Mouse (Mus musculus) limb, embryonic 14.5 days (tissue): ENCODE data around the gene Pkd1. TPM values are rescaled to one million over a fixed set of nuclear protein-coding genes. Genes with fewer than 3 reads are reported as not detected.
A peak's percentile ranks its signal among the peaks of the same experiment; 100 is the strongest.

Experiments
- ATAC-seq: fragments of 200-750 bp; cut with Nextera tagmentation; 2 replicates; pipeline ENCODE4 v1.8.0; 2017; ENCODE audit warnings: low read depth, moderate number of reproducible peaks, moderate TSS enrichment; ENCODE audit not compliant: low FRiP score
- DNase-seq: peaks from one replicate; pipeline ENCODE4 v3.0.0-alpha.2; 2015; ENCODE audit warnings: low spot score
- H3K27ac ChIP-seq: fragments of 300-500 bp; sonication (generic); replicated peaks from 2 replicates; pipeline ENCODE4 v1.5.1; 2014; ENCODE audit warnings: low read depth, mild to moderate bottlenecking, low read length, moderate library complexity, mixed read lengths
- H3K27me3 ChIP-seq: fragments of 300-500 bp; sonication (generic); 2 replicates; pipeline ENCODE4 v1.6.1; 2014; ENCODE audit warnings: low read length, mixed read lengths; ENCODE audit not compliant: control insufficient read depth, insufficient read depth
- H3K36me3 ChIP-seq: fragments of 300-500 bp; sonication (generic); 2 replicates; pipeline ENCODE4 v1.6.1; 2014; ENCODE audit warnings: mild to moderate bottlenecking, low read length, moderate library complexity, mixed read lengths; ENCODE audit not compliant: control insufficient read depth, insufficient read depth
- H3K4me1 ChIP-seq: fragments of 300-500 bp; sonication (generic); 2 replicates; pipeline ENCODE4 v1.6.1; 2014; ENCODE audit warnings: antibody characterized with exemption, low read length, mixed read lengths; ENCODE audit not compliant: control insufficient read depth, insufficient read depth
- H3K4me2 ChIP-seq: fragments of 300-500 bp; sonication (generic); replicated peaks from 2 replicates; pipeline ENCODE4 v1.6.1; 2014; ENCODE audit warnings: low read depth, mild to moderate bottlenecking, low read length, moderate library complexity; ENCODE audit not compliant: severe bottlenecking
- H3K4me3 ChIP-seq: fragments of 300-500 bp; sonication (generic); replicated peaks from 2 replicates; pipeline ENCODE4 v1.5.1; 2014; ENCODE audit warnings: low read length
- H3K9ac ChIP-seq: fragments of 300-500 bp; sonication (generic); 2 replicates; pipeline ENCODE4 v1.6.1; 2014; ENCODE audit warnings: mild to moderate bottlenecking, low read depth, low read length, moderate library complexity; ENCODE audit not compliant: severe bottlenecking
- H3K9me3 ChIP-seq: fragments of 300-500 bp; sonication (generic); 2 replicates; pipeline ENCODE4 v1.6.1; 2016; ENCODE audit warnings: low read length; ENCODE audit not compliant: control insufficient read depth
- POLR2A ChIP-seq: fragments of 200-500 bp; IDR thresholded peaks from 2 replicates; pipeline ENCODE4 v1.8.0; 2012; ENCODE audit warnings: inconsistent platforms, mild to moderate bottlenecking, moderate library complexity, borderline replicate concordance; ENCODE audit not compliant: insufficient read depth, insufficient read length; ENCODE audit errors: extremely low read depth
- WGBS: fragments of 180-500 bp; shearing (Covaris S2); extraction: QIAGEN DNeasy Blood & Tissue Kit; methylation state at CpG from one replicate; pipeline ENCODE4 v1.1.7; 2014; 5-methylcytosine and 5-hydroxymethylcytosine counted together
- polyA plus RNA-seq, 2 experiments: library from polyadenylated mRNA; depleted of rRNA in 1 of 2; stranded (reverse) in 1 of 2; unstranded in 1 of 2; fragments of >200 nt; fragmentation: Nextera tagmentation in 1 of 2; extraction: Ambion mirVana in 1 of 2; gene quantifications; 2 replicates each; pipeline versions ENCODE4 v1.2.1 to v1.2.3; 2012 to 2014

Gene Pkd1
- polyA plus RNA-seq (2012; rRNA removed) (73.6 and 106 TPM in 2 replicates), polyA plus RNA-seq (2014; fragmentation: Nextera tagmentation; extraction: Ambion mirVana) (49.1 and 50.5 TPM in 2 replicates)

- ATAC-seq (peak; percentile 98), DNase-seq (peak; percentile 99)
- Histone ChIP-seq H3K27ac (peak within 1 kb of the TSS; percentile 95), H3K4me2 (peak within 1 kb of the TSS; percentile 85), H3K4me1 (peaks cover 19% of the 10 kb centered on the region), H3K9ac (peak within 1 kb of the TSS; percentile 78), H3K36me3 (no peaks in the 10 kb centered on the region), H3K27me3 (no peaks in the 10 kb centered on the region), H3K4me3 (peak within 1 kb of the TSS; percentile 69), H3K9me3 (no peaks in the 10 kb centered on the region)
- under 1% methylated on average over 42 of the region's 72 CpGs for WGBS
- TF ChIP-seq POLR2A: peak; percentile 94; the same call in 1 of the 2 replicates
These were observed at the start of gene Pkd1 for GRCm38 (mm10) chr17:24549618-24550415. Pkd1 (plus strand) TSS chr17:24549834.

DNA sequence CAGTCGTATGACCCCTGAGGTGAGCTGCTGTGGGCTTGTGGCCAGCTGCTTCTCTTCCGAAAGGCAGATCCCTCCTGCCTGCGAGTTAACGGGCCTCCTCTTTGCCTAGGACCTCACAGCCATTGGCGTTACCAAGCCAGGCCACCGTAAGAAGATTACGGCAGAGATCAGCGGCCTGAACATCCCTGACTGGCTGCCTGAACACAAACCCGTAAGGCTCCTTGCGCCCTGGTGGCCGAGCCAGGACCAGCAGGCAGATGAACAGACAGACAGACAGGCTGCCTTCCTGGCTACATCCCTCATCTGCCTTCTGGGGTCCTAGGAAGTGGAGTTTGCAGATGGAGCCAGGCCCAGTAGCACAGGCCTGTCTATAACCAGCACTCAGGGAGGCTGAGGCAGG lies 47.4 kb upstream of the Pkd1 start:
- ATAC-seq: no peak
- no peak overlapping the region for H3K4me2 ChIP-seq

DNA sequence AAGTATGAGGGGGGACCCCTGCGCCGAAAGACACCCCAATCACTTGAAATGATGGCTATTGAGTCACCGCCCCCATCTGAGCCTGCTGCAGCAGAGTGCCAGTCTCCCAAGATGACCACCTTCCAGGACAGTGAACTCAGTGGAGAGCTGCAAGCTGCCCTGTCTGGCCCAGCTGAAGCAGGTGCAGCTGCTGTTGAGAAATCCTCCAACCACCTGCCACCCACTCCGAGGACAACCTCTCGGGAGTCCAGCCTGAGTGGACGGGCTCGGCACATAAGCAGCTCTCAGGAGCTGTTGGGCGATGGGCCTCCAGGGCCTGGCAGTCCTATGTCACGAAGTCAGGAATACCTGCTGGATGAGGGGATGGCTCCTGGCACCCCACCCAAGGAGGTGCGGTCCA lies 45.5 kb upstream of the Pkd1 start:
- no peak overlapping the region for H3K4me2 ChIP-seq
- H3K36me3 ChIP-seq: peaks cover 53% of the 10 kb centered on the region
- no peak for TF ChIP-seq POLR2A
- no peak for DNase-seq
- no peaks in the 10 kb centered on the region for H3K27me3 ChIP-seq
- H3K4me3 ChIP-seq: no peak overlapping the region
- no peak for ATAC-seq
- no peaks in the 10 kb centered on the region for H3K9me3 ChIP-seq
- H3K4me1 ChIP-seq: no peaks in the 10 kb centered on the region
- no peak overlapping the region for H3K27ac ChIP-seq
- no peak overlapping the region for H3K9ac ChIP-seq
- 91% methylated on average over 10 of the region's 10 CpGs for WGBS

More for the DNA sequence above, 47.4 kb upstream of the Pkd1 start:
- 46% methylated on average over 11 of the region's 11 CpGs for WGBS
- Histone ChIP-seq H3K4me3 (no peak overlapping the region), H3K4me1 (no peaks in the 10 kb centered on the region), H3K36me3 (peaks cover 42% of the 10 kb centered on the region), H3K9ac (no peak overlapping the region), H3K9me3 (no peaks in the 10 kb centered on the region), H3K27ac (no peak overlapping the region), H3K27me3 (no peaks in the 10 kb centered on the region)
- no peak for DNase-seq
- TF ChIP-seq POLR2A: no peak

DNA sequence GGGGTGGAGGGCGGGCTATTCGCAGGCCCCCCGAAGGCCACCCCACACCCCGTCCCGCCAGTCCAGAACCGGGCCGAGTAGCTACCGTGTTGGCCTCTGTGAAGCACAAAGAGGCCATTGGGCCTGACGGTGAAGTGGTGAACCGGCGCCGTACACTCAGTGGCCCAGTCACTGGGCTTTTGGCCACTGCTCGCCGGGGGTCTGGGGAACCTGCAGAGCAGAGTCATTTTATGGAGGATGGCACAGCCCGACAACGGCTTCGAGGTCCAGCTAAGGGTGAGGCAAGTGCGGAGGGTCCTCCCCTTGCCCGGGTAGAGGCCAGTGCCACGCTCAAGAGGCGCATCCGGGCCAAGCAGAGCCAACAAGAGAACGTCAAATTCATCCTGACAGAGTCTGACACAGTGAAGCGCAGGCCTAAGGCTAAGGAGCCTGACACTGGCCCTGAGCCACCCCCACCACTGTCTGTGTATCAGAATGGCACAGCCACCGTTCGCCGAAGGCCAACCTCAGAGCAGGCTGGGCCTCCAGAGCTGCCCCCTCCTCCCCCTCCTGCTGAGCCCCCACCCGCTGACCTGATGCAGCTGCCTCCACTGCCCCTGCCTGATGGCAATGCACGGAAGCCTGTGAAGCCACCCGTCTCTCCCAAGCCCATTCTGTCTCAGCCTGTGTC lies 44.2 kb upstream of the Pkd1 start:
- H3K9me3 ChIP-seq: no peaks in the 10 kb centered on the region
- WGBS: 91% methylated on average over 26 of the region's 30 CpGs
- TF ChIP-seq POLR2A: no peak
- peaks cover 59% of the 10 kb centered on the region for H3K36me3 ChIP-seq
- H3K27ac ChIP-seq: no peak overlapping the region
- no peak overlapping the region for H3K4me3 ChIP-seq
- DNase-seq (no peak), ATAC-seq (no peak)
- no peak overlapping the region for H3K9ac ChIP-seq
- no peaks in the 10 kb centered on the region for H3K4me1 ChIP-seq
- H3K4me2 ChIP-seq: no peak overlapping the region
- H3K27me3 ChIP-seq: no peaks in the 10 kb centered on the region

- no peak for DNase-seq
- no peak for ATAC-seq
- 0 out of 2 replicates have a peak overlapping the region, but pooled peaks have one; percentile 12 for H3K9ac ChIP-seq
- 28% methylated on average over 36 of the region's 36 CpGs for WGBS
- no peak overlapping the region for H3K4me3 ChIP-seq
- no peaks in the 10 kb centered on the region for H3K27me3 ChIP-seq
- no peaks in the 10 kb centered on the region for H3K9me3 ChIP-seq
- H3K4me2 ChIP-seq: 0 out of 2 replicates have a peak overlapping the region, but pooled peaks have one; percentile 11
- TF ChIP-seq POLR2A: no peak
- no peak overlapping the region for H3K27ac ChIP-seq
- no peaks in the 10 kb centered on the region for H3K4me1 ChIP-seq
- H3K36me3 ChIP-seq: peaks cover 67% of the 10 kb centered on the region
These were observed 43.1 kb upstream of the Pkd1 start for GRCm38 (mm10) chr17:24506332-24507070.
